Mouse (Mus musculus): ENCODE measurements around the gene Gstm1. TPM values are rescaled to one million over a fixed set of nuclear protein-coding genes. Genes with fewer than 3 reads are reported as not detected.
"Not testable (repeated sequence)": the region's sequence is repeated elsewhere in the genome, so short reads cannot be mapped to it uniquely, and the experiment has no call there.

Gstm1 gene
- polyA plus RNA-seq, 1 experiment from 2014 or later = 74.4 TPM

DNA sequence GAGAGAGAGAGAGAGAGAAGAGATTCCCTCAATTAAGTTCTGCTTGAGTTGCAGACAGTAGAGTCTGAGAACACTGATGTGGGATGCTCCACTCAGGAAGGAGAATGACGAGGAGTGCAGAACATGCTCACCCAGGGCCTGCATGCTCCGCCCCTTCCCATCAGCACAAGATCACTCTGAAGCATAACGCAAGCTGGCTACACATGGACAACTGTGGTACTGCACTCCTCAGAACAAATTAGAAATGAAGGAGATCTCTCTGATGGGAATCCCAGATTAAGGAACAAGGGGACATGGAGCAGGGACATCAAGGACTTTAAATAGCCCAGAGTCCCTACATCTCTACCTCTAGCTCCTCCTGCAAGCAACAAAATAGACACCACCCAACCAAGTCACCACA, 36.5 kb downstream of the Gstm1 start:
- H3K4me2 ChIP-seq = no peak overlapping the region
- 61% methylated on average over 3 of the region's 3 CpGs for WGBS

DNA sequence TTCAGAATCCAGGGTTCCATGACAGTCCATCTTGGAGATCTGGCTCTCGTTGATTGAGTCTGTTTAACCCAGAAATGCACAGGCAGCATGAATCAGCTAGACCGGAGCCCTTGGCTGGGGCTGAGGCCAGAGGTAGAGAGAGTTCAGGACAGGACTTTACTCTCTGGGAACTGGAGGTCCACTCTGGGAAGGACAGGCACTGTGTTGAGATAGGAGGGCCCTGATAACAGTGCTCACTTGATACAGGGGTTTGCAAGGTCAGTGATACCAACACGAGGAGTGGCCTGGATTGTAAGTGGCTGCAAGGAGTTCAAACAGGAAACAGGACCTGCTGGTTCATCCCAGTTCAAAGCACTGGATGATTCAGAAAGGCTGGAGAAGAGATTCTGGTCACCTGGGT, 40.1 kb downstream of the Gstm1 start:
- 87% methylated on average over 3 of the region's 3 CpGs for WGBS
- ATAC-seq (replicated peaks) = no peak

More for the DNA sequence above, 36.5 kb downstream of the Gstm1 start:
- no peak overlapping the region for H3K9ac ChIP-seq
- no peaks in the 10 kb centered on the region for H3K27me3 ChIP-seq (replicated peaks)
- H3K9me3 ChIP-seq = no peaks in the 10 kb centered on the region
- H3K4me1 ChIP-seq = no peaks in the 10 kb centered on the region
- H3K4me3 ChIP-seq = no peak overlapping the region
- no peak overlapping the region for H3K27ac ChIP-seq
- ATAC-seq (replicated peaks) = no peak
- H3K36me3 ChIP-seq (replicated peaks) = no peaks in the 10 kb centered on the region

DNA sequence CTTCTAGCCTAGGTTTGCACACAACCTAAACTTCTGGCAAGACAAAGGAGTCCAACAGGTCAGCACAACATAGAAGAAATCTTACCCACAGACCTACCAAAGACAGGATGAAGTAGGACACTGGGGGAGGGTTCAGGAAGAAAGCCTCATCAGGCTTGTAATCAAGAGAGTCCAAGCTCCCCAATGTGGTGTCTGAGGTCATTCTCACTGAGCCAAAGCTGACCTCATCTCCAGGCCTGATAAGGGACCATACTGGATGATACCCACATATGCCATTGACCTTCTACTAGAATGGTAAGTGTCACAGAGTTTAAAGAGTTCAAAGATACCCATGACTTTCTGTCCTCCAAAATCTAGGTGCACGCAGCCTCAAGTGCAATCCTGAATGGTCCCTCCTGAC, 43.5 kb downstream of the Gstm1 start:
- 98% methylated on average over 1 of the region's 1 CpGs for WGBS
- H3K27me3 ChIP-seq (replicated peaks) = no peaks in the 10 kb centered on the region
- ATAC-seq (replicated peaks) = no peak

More for the DNA sequence above, 40.1 kb downstream of the Gstm1 start:
- H3K4me3 ChIP-seq = no peak overlapping the region
- H3K9ac ChIP-seq = no peak overlapping the region
- H3K4me2 ChIP-seq = no peak overlapping the region
- no peaks in the 10 kb centered on the region for H3K36me3 ChIP-seq (replicated peaks)
- H3K27me3 ChIP-seq (replicated peaks) = no peaks in the 10 kb centered on the region
- no peak overlapping the region for H3K27ac ChIP-seq
- H3K9me3 ChIP-seq = no peaks in the 10 kb centered on the region
- H3K4me1 ChIP-seq = no peaks in the 10 kb centered on the region

DNA sequence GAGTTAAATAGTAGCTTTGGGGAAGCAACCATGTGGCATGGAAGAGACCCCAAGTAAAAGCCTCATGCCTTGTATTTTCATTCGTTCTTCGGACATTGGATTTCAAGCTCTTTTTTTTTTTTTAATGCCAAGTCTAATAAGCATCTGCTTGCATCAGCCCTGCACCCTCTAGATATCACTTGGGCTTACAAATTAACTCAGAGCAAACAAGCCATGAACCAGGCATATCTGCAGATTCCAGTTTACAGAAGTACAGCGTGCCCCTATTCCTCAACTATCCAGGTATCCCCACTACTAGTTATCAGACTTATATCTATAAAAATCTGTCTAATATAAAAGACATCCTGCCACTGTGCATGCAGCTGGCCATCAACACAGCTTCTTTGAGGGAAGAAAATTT, 45.7 kb downstream of the Gstm1 start:
- no peaks in the 10 kb centered on the region for H3K36me3 ChIP-seq (replicated peaks)
- WGBS = 89% methylated on average over 3 of the region's 3 CpGs
- ATAC-seq (replicated peaks) = no peak
- no peak overlapping the region for H3K4me2 ChIP-seq
- no peaks in the 10 kb centered on the region for H3K9me3 ChIP-seq
- no peaks in the 10 kb centered on the region for H3K27me3 ChIP-seq (replicated peaks)
- no peak overlapping the region for H3K9ac ChIP-seq
- H3K27ac ChIP-seq = no peak overlapping the region
- no peak overlapping the region for H3K4me3 ChIP-seq
- no peaks in the 10 kb centered on the region for H3K4me1 ChIP-seq

More for the DNA sequence above, 43.5 kb downstream of the Gstm1 start:
- H3K9ac ChIP-seq = no peak overlapping the region
- H3K4me2 ChIP-seq = no peak overlapping the region
- H3K4me1 ChIP-seq = no peaks in the 10 kb centered on the region
- H3K36me3 ChIP-seq (replicated peaks) = no peaks in the 10 kb centered on the region
- H3K27ac ChIP-seq = no peak overlapping the region
- H3K4me3 ChIP-seq = no peak overlapping the region
- H3K9me3 ChIP-seq = no peaks in the 10 kb centered on the region

DNA sequence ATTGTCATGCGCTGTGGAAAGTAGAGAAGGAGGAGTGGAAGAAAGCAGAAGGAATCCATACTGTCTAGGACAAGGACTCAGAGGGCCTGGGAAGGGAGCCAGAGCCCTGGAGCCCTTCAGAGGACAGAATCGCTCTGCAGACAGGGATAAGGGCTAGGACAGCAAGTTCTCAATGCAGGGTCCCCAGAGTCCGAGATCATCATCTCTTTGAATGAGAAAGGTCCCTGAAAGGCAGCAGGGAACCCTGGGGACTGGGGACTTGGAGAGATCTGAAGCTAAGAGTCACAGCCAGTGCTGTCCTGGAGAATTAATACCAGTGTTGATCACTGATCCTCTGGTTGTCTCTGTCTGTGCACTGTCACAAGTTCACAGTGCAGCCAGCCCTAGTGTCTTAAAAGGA, 46.7 kb downstream of the Gstm1 start:
- H3K4me2 ChIP-seq; H3K4me1 ChIP-seq; H3K4me3 ChIP-seq; ATAC-seq (replicated peaks); H3K27ac ChIP-seq; H3K9me3 ChIP-seq; H3K27me3 ChIP-seq (replicated peaks); H3K9ac ChIP-seq; H3K36me3 ChIP-seq (replicated peaks): not testable (repeated sequence)
- 71% methylated on average over 3 of the region's 3 CpGs for WGBS

DNA sequence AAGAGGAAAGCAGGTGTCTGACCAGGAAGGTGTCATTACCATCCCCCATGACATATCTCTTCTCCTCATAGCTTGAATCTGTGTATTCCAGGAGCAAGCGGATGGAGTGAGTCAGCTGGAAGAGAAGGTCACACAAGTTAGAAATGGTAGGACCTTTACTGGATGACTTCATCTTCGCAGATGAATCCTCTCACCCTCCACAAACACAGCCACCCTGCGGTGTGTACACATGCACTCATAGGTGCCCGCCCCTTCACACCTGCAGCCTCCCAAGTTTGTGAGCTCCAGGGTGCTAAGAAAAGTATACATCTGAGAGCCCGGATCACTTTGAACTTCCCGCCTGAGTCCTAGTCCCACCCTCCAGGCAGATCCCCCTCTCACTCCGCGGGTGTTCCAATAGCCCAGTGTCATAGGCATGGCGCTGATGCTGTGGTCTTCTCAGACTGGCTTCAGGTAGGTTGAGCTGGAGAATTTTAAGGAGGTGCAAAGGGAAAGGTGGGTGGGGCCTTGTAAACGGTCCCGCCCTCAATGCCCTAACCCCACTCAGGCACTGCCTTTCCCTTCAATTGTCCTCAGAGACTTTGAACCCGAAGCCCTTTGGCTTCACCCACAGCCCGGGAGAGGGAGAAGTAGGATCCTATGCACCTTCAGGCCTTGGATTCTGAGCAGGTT, 48.9 kb downstream of the Gstm1 start, which contains the start of gene Gstm3:
Gstm3 (minus strand) TSS at position 560 of the 672 bp plus-strand sequence.
- ATAC-seq (replicated peaks) = no peak
- Histone ChIP-seq H3K27me3 (replicated peaks) (no peaks in the 10 kb centered on the region), H3K9me3 (no peaks in the 10 kb centered on the region)

DNA sequence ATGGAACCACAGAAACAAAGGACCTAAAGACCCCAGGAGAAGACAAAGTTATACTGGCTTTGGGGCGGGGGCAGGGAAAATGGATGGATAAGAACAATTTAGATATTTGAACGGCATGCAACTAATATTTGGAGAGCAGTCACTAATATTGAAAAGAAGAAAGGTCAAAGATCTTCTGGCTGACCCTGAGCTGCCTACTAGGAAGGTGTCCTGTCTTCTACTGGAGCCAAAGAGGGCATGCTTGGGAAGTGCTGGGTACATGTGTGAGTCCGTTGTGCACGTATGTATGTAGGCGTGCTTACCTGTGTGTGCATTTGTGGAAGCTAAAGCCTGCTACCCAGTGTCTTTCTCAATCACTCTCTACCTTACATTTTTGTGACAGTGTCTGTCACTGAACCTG, 51.1 kb downstream of the Gstm1 start:
- Histone ChIP-seq H3K4me3 (no peak overlapping the region), H3K27me3 (replicated peaks) (no peaks in the 10 kb centered on the region), H3K4me2 (no peak overlapping the region), H3K27ac (no peak overlapping the region), H3K36me3 (replicated peaks) (no peaks in the 10 kb centered on the region), H3K4me1 (no peaks in the 10 kb centered on the region), H3K9ac (no peak overlapping the region), H3K9me3 (no peaks in the 10 kb centered on the region)
- 92% methylated on average over 5 of the region's 5 CpGs for WGBS
- no peak for ATAC-seq (replicated peaks)

More for the DNA sequence above, 48.9 kb downstream of the Gstm1 start, which contains the start of gene Gstm3:
- Histone ChIP-seq H3K27ac (no peak within 1 kb of the TSS), H3K4me3 (no peak within 1 kb of the TSS), H3K4me1 (no peaks in the 10 kb centered on the region), H3K4me2 (no peak within 1 kb of the TSS), H3K9ac (no peak within 1 kb of the TSS), H3K36me3 (replicated peaks) (no peaks in the 10 kb centered on the region)
- WGBS = 69% methylated on average over 13 of the region's 13 CpGs

DNA sequence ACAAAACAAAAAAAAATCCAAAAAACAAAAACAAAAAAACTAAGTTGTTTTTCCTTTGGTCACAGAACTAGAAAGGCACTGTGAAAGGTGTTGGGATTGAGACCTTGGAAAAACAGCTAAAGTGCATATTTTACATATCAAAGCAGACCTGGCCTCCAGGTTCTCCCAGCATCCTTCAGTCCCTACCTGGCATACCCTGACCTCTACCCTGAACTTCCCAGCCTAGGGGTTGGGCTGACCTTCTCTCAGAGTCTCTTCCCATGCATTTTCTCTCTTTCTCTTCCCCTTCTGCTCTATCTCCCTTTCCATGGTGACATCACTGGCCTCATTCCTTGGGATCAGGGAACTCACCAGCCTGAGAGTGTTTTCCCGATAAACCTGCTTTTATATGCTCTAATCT, 52.2 kb downstream of the Gstm1 start:
- Histone ChIP-seq H3K27me3 (replicated peaks) (no peaks in the 10 kb centered on the region), H3K27ac (no peak overlapping the region), H3K9me3 (no peaks in the 10 kb centered on the region), H3K4me3 (no peak overlapping the region), H3K4me1 (no peaks in the 10 kb centered on the region), H3K36me3 (replicated peaks) (no peaks in the 10 kb centered on the region), H3K4me2 (no peak overlapping the region), H3K9ac (no peak overlapping the region)
- ATAC-seq (replicated peaks) = no peak
- WGBS = 50% methylated on average over 1 of the region's 1 CpGs

DNA sequence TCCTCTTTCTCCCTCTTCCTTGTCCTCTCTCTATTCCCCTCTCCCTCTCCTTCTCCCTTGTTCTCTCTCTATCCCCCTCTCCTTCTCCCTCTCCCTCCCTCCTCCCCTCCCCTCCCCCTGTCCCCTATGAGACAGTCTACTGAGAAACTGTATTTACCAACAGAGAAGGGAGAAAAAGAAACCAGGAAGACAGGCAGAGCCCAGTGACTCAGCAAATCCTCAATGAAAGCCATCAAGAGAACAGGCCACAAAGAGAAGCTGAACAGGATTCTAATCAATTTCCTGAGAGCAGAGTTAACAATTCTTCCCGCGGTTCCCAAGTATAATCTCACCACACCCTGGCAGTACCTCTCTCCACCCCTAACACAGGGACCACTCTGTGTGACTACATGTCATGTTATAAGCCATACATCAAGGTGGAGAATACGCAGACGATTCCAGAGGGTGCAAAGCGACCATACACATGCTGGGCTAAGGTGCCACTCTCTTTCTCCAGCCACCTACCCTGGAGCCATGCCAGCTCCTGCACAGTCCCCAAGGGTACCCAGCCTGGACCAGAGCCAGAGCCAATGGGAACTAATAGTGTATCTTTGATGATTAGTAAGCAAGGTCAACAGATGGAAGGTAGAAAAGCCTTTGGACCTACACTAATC, 53.0 kb downstream of the Gstm1 start:
- Histone ChIP-seq H3K4me2 (no peak overlapping the region), H3K9me3 (no peaks in the 10 kb centered on the region), H3K9ac (no peak overlapping the region), H3K27me3 (replicated peaks) (no peaks in the 10 kb centered on the region), H3K27ac (no peak overlapping the region), H3K36me3 (replicated peaks) (no peaks in the 10 kb centered on the region), H3K4me3 (no peak overlapping the region), H3K4me1 (no peaks in the 10 kb centered on the region)
- WGBS = 64% methylated on average over 5 of the region's 5 CpGs
- no peak for ATAC-seq (replicated peaks)

DNA sequence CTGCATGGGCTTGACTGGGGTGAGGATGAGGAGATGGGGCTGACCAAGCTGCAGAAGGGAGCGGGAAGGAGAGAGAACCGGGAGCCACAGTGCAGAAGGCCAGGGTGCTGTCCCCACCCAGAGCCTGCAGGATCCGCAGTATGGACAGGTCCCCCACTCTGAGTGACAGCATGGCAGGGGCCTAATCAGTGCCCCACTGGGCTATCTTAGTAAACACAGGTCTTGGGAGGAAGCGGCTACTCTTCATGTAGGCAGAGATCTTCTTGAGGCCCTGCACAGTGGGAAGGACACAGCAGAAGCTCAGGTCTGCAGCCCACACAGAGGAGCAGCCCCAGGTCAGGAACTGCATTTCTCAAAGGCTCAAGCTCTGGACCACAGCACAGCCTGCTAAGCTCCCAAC, 53.7 kb downstream of the Gstm1 start:
- Histone ChIP-seq H3K4me1 (no peaks in the 10 kb centered on the region), H3K4me3 (no peak overlapping the region), H3K27ac (no peak overlapping the region), H3K9ac (no peak overlapping the region), H3K4me2 (no peak overlapping the region), H3K27me3 (replicated peaks) (no peaks in the 10 kb centered on the region), H3K9me3 (no peaks in the 10 kb centered on the region), H3K36me3 (replicated peaks) (no peaks in the 10 kb centered on the region)
- ATAC-seq (replicated peaks) = no peak
- 74% methylated on average over 4 of the region's 4 CpGs for WGBS

Other genes starting within 250 kb of the Gstm1 start
- gene Eps8l3, start 140.7 kb downstream of the Gstm1 start, polyA plus RNA-seq (2015; fragmentation: Nextera tagmentation; extraction: Ambion mirVana) = 0.09 TPM in 1 of 2 replicates, not detected in the other
- gene Gstm5, start 122.2 kb downstream of the Gstm1 start, polyA plus RNA-seq (2015; fragmentation: Nextera tagmentation; extraction: Ambion mirVana) = 214 and 222 TPM in 2 replicates
- 63.6 and 73.0 TPM in 2 replicates for gene Gstm7, start 86.2 kb downstream of the Gstm1 start, polyA plus RNA-seq (2015; fragmentation: Nextera tagmentation; extraction: Ambion mirVana)
- gene Gstm6, start 74.2 kb downstream of the Gstm1 start, polyA plus RNA-seq (2015; fragmentation: Nextera tagmentation; extraction: Ambion mirVana) = 17.5 and 18.9 TPM in 2 replicates
- gene Gstm3, start 48.7 kb downstream of the Gstm1 start, polyA plus RNA-seq (2015; fragmentation: Nextera tagmentation; extraction: Ambion mirVana) = 0.25 TPM in 1 of 2 replicates, not detected in the other
- 11.0 and 11.5 TPM in 2 replicates for gene Gstm2, start 31.5 kb downstream of the Gstm1 start, polyA plus RNA-seq (2015; fragmentation: Nextera tagmentation; extraction: Ambion mirVana)
- 18.3 and 19.8 TPM in 2 replicates for gene Gstm4, start 26.9 kb upstream of the Gstm1 start, polyA plus RNA-seq (2015; fragmentation: Nextera tagmentation; extraction: Ambion mirVana)
- gene Ampd2, start 68.7 kb upstream of the Gstm1 start, polyA plus RNA-seq (2015; fragmentation: Nextera tagmentation; extraction: Ambion mirVana) = 67.9 and 76.2 TPM in 2 replicates
- 0.28 and 0.38 TPM in 2 replicates for gene Gnat2, start 74.8 kb upstream of the Gstm1 start, polyA plus RNA-seq (2015; fragmentation: Nextera tagmentation; extraction: Ambion mirVana)
- 111 and 114 TPM in 2 replicates for gene Gnai3, start 128.2 kb upstream of the Gstm1 start, polyA plus RNA-seq (2015; fragmentation: Nextera tagmentation; extraction: Ambion mirVana)
- gene Gpr61, start 136.9 kb upstream of the Gstm1 start, polyA plus RNA-seq (2015; fragmentation: Nextera tagmentation; extraction: Ambion mirVana) = 5.2 and 5.7 TPM in 2 replicates
- 14.4 and 14.7 TPM in 2 replicates for gene Amigo1, start 168.4 kb upstream of the Gstm1 start, polyA plus RNA-seq (2015; fragmentation: Nextera tagmentation; extraction: Ambion mirVana)
- 4.1 and 4.6 TPM in 2 replicates for gene Cyb561d1, start 183.2 kb upstream of the Gstm1 start, polyA plus RNA-seq (2015; fragmentation: Nextera tagmentation; extraction: Ambion mirVana)
- 26.4 and 26.8 TPM in 2 replicates for gene Atxn7l2, start 193.0 kb upstream of the Gstm1 start, polyA plus RNA-seq (2015; fragmentation: Nextera tagmentation; extraction: Ambion mirVana)
- 0.27 and 0.70 TPM in 2 replicates for gene Sypl2, start 208.7 kb upstream of the Gstm1 start, polyA plus RNA-seq (2015; fragmentation: Nextera tagmentation; extraction: Ambion mirVana)
- 224 and 234 TPM in 2 replicates for gene Psma5, start 239.0 kb upstream of the Gstm1 start, polyA plus RNA-seq (2015; fragmentation: Nextera tagmentation; extraction: Ambion mirVana)

All from midbrain, embryonic 15.5 days (tissue).